Mouse (Mus musculus) hindbrain, embryonic 14.5 days (tissue): Measurements from ENCODE around the gene Wbp4. TPM values are rescaled to one million over a fixed set of nuclear protein-coding genes. Genes with fewer than 3 reads are reported as not detected.

ENCODE experiments used
- polyA plus RNA-seq: library from polyadenylated mRNA; unstranded; fragments of >200 nt; fragmentation: Nextera tagmentation; extraction: Ambion mirVana; gene quantifications from 2 replicates; pipeline ENCODE4 v1.2.1, GENCODE M21; 2014

The Wbp4 gene
- polyA plus RNA-seq, 1 experiment from 2014 or later: 40.5 TPM

Other genes with a start within 250 kb of the Wbp4 start
- 0.08 TPM in 1 of 2 replicates, not detected in the other for gene Zfp957, start 234.2 kb downstream of the Wbp4 start, polyA plus RNA-seq
- gene Rgcc, start 179.9 kb downstream of the Wbp4 start, polyA plus RNA-seq: 36.4 and 40.4 TPM in 2 replicates
- gene Naa16, start 90.7 kb downstream of the Wbp4 start, polyA plus RNA-seq: 12.5 and 15.4 TPM in 2 replicates
- gene Mtrf1, start 83.7 kb downstream of the Wbp4 start, polyA plus RNA-seq: 10.7 and 11.0 TPM in 2 replicates
- gene Kbtbd7, start 55.0 kb downstream of the Wbp4 start, polyA plus RNA-seq: 24.5 and 30.6 TPM in 2 replicates
- 1.9 and 2.3 TPM in 2 replicates for gene Kbtbd6, start 29.7 kb downstream of the Wbp4 start, polyA plus RNA-seq
- 3.8 and 3.9 TPM in 2 replicates for gene Elf1, start 326 bp downstream of the Wbp4 start, polyA plus RNA-seq
- 109 and 115 TPM in 2 replicates for gene Sugt1, start 106.2 kb upstream of the Wbp4 start, polyA plus RNA-seq
- 2.6 and 4.2 TPM in 2 replicates for gene Cnmd, start 180.7 kb upstream of the Wbp4 start, polyA plus RNA-seq